11 mouse cellular contexts compared by ENCODE assay signal in the genomic region with DNA sequence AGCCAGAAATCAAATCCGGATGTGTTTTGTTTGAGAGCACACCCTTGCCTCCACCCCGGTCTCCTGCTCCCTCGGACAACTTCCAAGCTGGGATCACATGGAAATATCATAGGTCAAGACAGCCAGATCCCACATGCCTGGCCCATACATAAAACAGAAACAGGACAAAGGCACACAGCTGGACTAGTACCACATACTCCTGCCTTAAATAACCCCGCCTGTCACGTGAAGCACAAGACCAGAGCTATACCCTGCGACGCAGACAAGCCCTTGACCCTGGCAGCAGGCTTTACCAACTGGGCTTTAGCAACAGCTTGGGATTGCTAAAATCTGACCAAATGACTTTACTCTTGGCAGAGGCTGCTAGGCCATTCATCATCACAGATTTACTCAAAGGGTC.
DNase-seq lines count a peak whose midpoint lies in the region; ATAC-seq and TF ChIP-seq lines count a peak whose summit lies in the region.
"Had no signal": no experiment of that assay in that cellular context is flagged by ENCODE, and none has a peak within 500 bp of the region (broad histone marks: within the 10 kb centered on the region; RNA-seq: fewer than 3 reads in every experiment).

No protein-coding gene starts in this region.

- H3K4me1 ChIP-seq in heart, embryonic 13.5 days: peaks cover 44% of the 10 kb centered on the region
- peaks cover 29% of the 10 kb centered on the region for H3K4me1 ChIP-seq in kidney, postnatal 0 days (replicated peaks; ENCODE audit: insufficient read depth, low read length)
- H3K4me1 ChIP-seq in midbrain, embryonic 14.5 days (ENCODE audit: control insufficient read depth, insufficient read depth, low read length): 0 out of 2 replicates have a peak, but pooled peaks cover 5% of the 10 kb centered on the region

- no peak overlapping the region for H3K4me3 ChIP-seq in heart, embryonic 13.5 days
- H3K4me3 ChIP-seq in kidney, postnatal 0 days (replicated peaks; ENCODE audit: low read depth, low read length): no peak overlapping the region
- H3K4me3 ChIP-seq in midbrain, embryonic 14.5 days (replicated peaks; ENCODE audit: low read depth, low read length): no peak overlapping the region
- H3K4me3 ChIP-seq: myocyte had no signal

- H3K36me3 ChIP-seq in heart, embryonic 13.5 days: no peaks in the 10 kb centered on the region
- H3K36me3 ChIP-seq in kidney, postnatal 0 days (ENCODE audit: insufficient read depth, low read length): no peaks in the 10 kb centered on the region
- no peaks in the 10 kb centered on the region for H3K36me3 ChIP-seq in midbrain, embryonic 14.5 days (ENCODE audit: control insufficient read depth, insufficient read depth, low read length)

- H3K9ac ChIP-seq in heart, embryonic 13.5 days: no peak overlapping the region
- no peak overlapping the region for H3K9ac ChIP-seq in kidney, postnatal 0 days (ENCODE audit: low read depth, low read length)
- no peak overlapping the region for H3K9ac ChIP-seq in midbrain, embryonic 14.5 days (replicated peaks; ENCODE audit: low read length)

- H3K27ac ChIP-seq in heart, embryonic 13.5 days (replicated peaks): 0 out of 2 replicates have a peak overlapping the region, but pooled peaks have one; percentile 9
- 0 out of 2 replicates have a peak overlapping the region, but pooled peaks have one; percentile 19 for H3K27ac ChIP-seq in kidney, postnatal 0 days
- H3K27ac ChIP-seq in midbrain, embryonic 14.5 days (replicated peaks; ENCODE audit: low read depth, low read length): no peak overlapping the region
- H3K27ac ChIP-seq: hindbrain, postnatal 0 days had no signal

- H3K4me2 ChIP-seq in heart, embryonic 13.5 days: no peak overlapping the region
- no peak overlapping the region for H3K4me2 ChIP-seq in kidney, postnatal 0 days (ENCODE audit: low read length)
- no peak overlapping the region for H3K4me2 ChIP-seq in midbrain, embryonic 14.5 days (ENCODE audit: low read length)

- no peaks in the 10 kb centered on the region for H3K9me3 ChIP-seq in heart, embryonic 13.5 days
- no peaks in the 10 kb centered on the region for H3K9me3 ChIP-seq in kidney, postnatal 0 days (replicated peaks; ENCODE audit: low read length)
- H3K9me3 ChIP-seq in midbrain, embryonic 14.5 days (ENCODE audit: control insufficient read depth, low read length): no peaks in the 10 kb centered on the region

- ATAC-seq in heart, embryonic 13.5 days (ENCODE audit: extremely low read depth, insufficient number of reproducible peaks, low FRiP score, low TSS enrichment): no peak; the same call in 1 of the 2 replicates
- no peak for ATAC-seq in kidney, postnatal 0 days (replicated peaks; ENCODE audit: low FRiP score, low read depth)
- ATAC-seq in midbrain, embryonic 14.5 days (ENCODE audit: low FRiP score, low TSS enrichment): no peak
- ATAC-seq in megakaryocyte-erythroid progenitor cell, adult 5-6 weeks (replicated peaks; ENCODE audit: low FRiP score, low TSS enrichment, poor library complexity, severe bottlenecking): no peak
- ATAC-seq: hindbrain, postnatal 0 days had no signal

- DNase-seq in gastrocnemius, adult 18-20 months (ENCODE audit: low spot score): peak; percentile 51
- DNase-seq in gastrocnemius, adult 8-10 months (ENCODE audit: low spot score in 2 of 2): no peak
- peak; percentile 56 for DNase-seq in adrenal gland, adult 8-10 months
- DNase-seq in kidney, postnatal 0 days (ENCODE audit: low spot score): peak; percentile 57
- DNase-seq in midbrain, embryonic 14.5 days: no peak
- no peak for DNase-seq in layer of hippocampus, adult 9-10 months (ENCODE audit: low spot score)
- DNase-seq: liver had no signal

- 48% methylated on average over 7 of the region's 7 CpGs for WGBS in heart, embryonic 13.5 days
- WGBS in kidney, postnatal 0 days: 36% methylated on average over 7 of the region's 7 CpGs
- 84% methylated on average over 7 of the region's 7 CpGs for WGBS in midbrain, embryonic 14.5 days

- no peaks in the 10 kb centered on the region for H3K27me3 ChIP-seq in heart, embryonic 13.5 days (replicated peaks)
- no peaks in the 10 kb centered on the region for H3K27me3 ChIP-seq in kidney, postnatal 0 days (ENCODE audit: insufficient read depth, low read length)
- no peaks in the 10 kb centered on the region for H3K27me3 ChIP-seq in midbrain, embryonic 14.5 days (ENCODE audit: control insufficient read depth, insufficient read depth, low read length)

- no peak for TF ChIP-seq CTCF in kidney, postnatal 0 days (IDR thresholded peaks at IDR 0.05; ENCODE audit: low read depth)

Comparison
In these comparisons a context has a peak if more than half of its experiments do, and no peak if none do; other contexts are left out.
1. DNase-seq: peak in gastrocnemius, adult 18-20 months (single experiment), adrenal gland, adult 8-10 months (single experiment) and kidney, postnatal 0 days (single experiment); none in gastrocnemius, adult 8-10 months (0 of 2), midbrain, embryonic 14.5 days (single experiment) and layer of hippocampus, adult 9-10 months (single experiment).